Mouse (Mus musculus) MEL (cell line): ENCODE measurements around the gene Il11ra1. TPM values are rescaled to one million over a fixed set of nuclear protein-coding genes. Genes with fewer than 3 reads are reported as not detected.
"Not testable (repeated sequence)": the region's sequence is repeated elsewhere in the genome, so short reads cannot be mapped to it uniquely, and the experiment has no call there.

Source experiments
- DNase-seq: peaks from one replicate; pipeline ENCODE4 v3.0.0; 2011; ENCODE audit warnings: low read depth, low spot score
- H3K27ac ChIP-seq: 2 replicates; pipeline ENCODE4 v1.5.1; 2012; ENCODE audit warnings: low read depth, mild to moderate bottlenecking, control low read depth, low read length, moderate library complexity; ENCODE audit not compliant: control insufficient read depth
- H3K27me3 ChIP-seq, 2 experiments: fragments of 150-350 bp in 1 of 2; sonication (generic) in 1 of 2; 2 replicates each; pipeline ENCODE4 v1.6.1; 2012; ENCODE audit warnings: low read length in 2 of 2, mild to moderate bottlenecking in 2 of 2, improper control_type of control experiment in 1 of 2, moderate library complexity in 1 of 2; ENCODE audit not compliant: insufficient read depth in 2 of 2, control insufficient read depth in 1 of 2
- H3K36me3 ChIP-seq, 2 experiments: 2 replicates each; pipeline ENCODE4 v1.6.1; 2012 to 2014; ENCODE audit warnings: low read length in 2 of 2, improper control_type of control experiment in 1 of 2, inconsistent platforms in 1 of 2, mild to moderate bottlenecking in 1 of 2; ENCODE audit not compliant: insufficient read depth in 2 of 2, control insufficient read depth in 1 of 2
- H3K4me1 ChIP-seq, 2 experiments: fragments of 150-350 bp in 1 of 2; sonication (generic) in 1 of 2; 2 replicates each; pipeline ENCODE4 v1.6.1; 2012; ENCODE audit warnings: low read length in 2 of 2, improper control_type of control experiment in 1 of 2, mild to moderate bottlenecking in 1 of 2; ENCODE audit not compliant: insufficient read depth in 2 of 2, control insufficient read depth in 1 of 2
- H3K4me3 ChIP-seq, 2 experiments: fragments of 150-350 bp in 1 of 2; sonication (generic) in 1 of 2; 2 replicates each; pipeline ENCODE4 v1.5.1; 2012; ENCODE audit warnings: low read depth in 2 of 2, low read length in 2 of 2, mild to moderate bottlenecking in 2 of 2, moderate library complexity in 2 of 2, control low read depth in 1 of 2, improper control_type of control experiment in 1 of 2; ENCODE audit not compliant: control insufficient read depth in 1 of 2, insufficient read depth in 1 of 2
- H3K79me2 ChIP-seq: 2 replicates; pipeline ENCODE4 v1.6.1; 2012; ENCODE audit warnings: mild to moderate bottlenecking, low read length, moderate library complexity; ENCODE audit not compliant: control insufficient read depth, poor library complexity, insufficient read depth
- H3K9ac ChIP-seq: 2 replicates; pipeline ENCODE4 v1.6.1; 2012; ENCODE audit warnings: low read depth, mild to moderate bottlenecking, control low read depth, low read length, moderate library complexity; ENCODE audit not compliant: control insufficient read depth, poor library complexity, severe bottlenecking
- H3K9me3 ChIP-seq: fragments of 150-350 bp; sonication (generic); replicated peaks from 2 replicates; pipeline ENCODE4 v1.6.1; 2012; ENCODE audit warnings: mild to moderate bottlenecking, low read length, improper control_type of control experiment, moderate library complexity; ENCODE audit not compliant: insufficient read depth
- BHLHE40 ChIP-seq: IDR thresholded peaks from 2 replicates; pipeline ENCODE4 v1.6.1; 2012; ENCODE audit warnings: low read depth, mild to moderate bottlenecking, inconsistent platforms, low read length, improper control_type of control experiment, borderline replicate concordance
- CHD2 ChIP-seq: IDR thresholded peaks from 2 replicates; pipeline ENCODE4 v1.6.1; 2011; ENCODE audit warnings: low read length, improper control_type of control experiment
- CTCF ChIP-seq, 3 experiments: IDR thresholded peaks in 2 of 3; conservative IDR thresholded peaks in 1 of 3; 2 replicates each; pipeline ENCODE4 v1.5.1; 2011 to 2012; ENCODE audit warnings: low read length in 3 of 3, low read depth in 2 of 3, mild to moderate bottlenecking in 2 of 3, improper control_type of control experiment in 1 of 3, inconsistent platforms in 1 of 3, mixed read lengths in 1 of 3, moderate library complexity in 1 of 3; ENCODE audit not compliant: control insufficient read depth in 1 of 3, insufficient read depth in 1 of 3, poor library complexity in 1 of 3, severe bottlenecking in 1 of 3
- ELF1 ChIP-seq: IDR thresholded peaks from 2 replicates; pipeline ENCODE4 v1.6.1; 2014; ENCODE audit warnings: low read depth, mild to moderate bottlenecking, inconsistent platforms, low read length, improper control_type of control experiment, moderate library complexity
- EP300 ChIP-seq, 2 experiments: IDR thresholded peaks; 2 replicates each; pipeline ENCODE4 v1.6.1; 2011; ENCODE audit warnings: improper control_type of control experiment in 2 of 2, low read length in 2 of 2, low read depth in 1 of 2, mild to moderate bottlenecking in 1 of 2
- ETS1 ChIP-seq: IDR thresholded peaks from 2 replicates; pipeline ENCODE4 v1.6.1; 2012; ENCODE audit warnings: low read depth, mild to moderate bottlenecking, inconsistent platforms, low read length, improper control_type of control experiment, moderate library complexity
- GABPA ChIP-seq: IDR thresholded peaks from 2 replicates; pipeline ENCODE4 v1.6.1; 2012; ENCODE audit warnings: low read depth, mild to moderate bottlenecking, inconsistent platforms, low read length, improper control_type of control experiment, moderate library complexity
- POLR2A ChIP-seq, 2 experiments: IDR thresholded peaks; 2 replicates each; pipeline ENCODE4 v1.6.1; 2011 to 2012; ENCODE audit warnings: low read length in 2 of 2, mild to moderate bottlenecking in 2 of 2, control low read depth in 1 of 2, improper control_type of control experiment in 1 of 2, low read depth in 1 of 2, moderate library complexity in 1 of 2; ENCODE audit not compliant: control insufficient read depth in 1 of 2, insufficient read depth in 1 of 2, poor library complexity in 1 of 2
- POLR2AphosphoS5 ChIP-seq: IDR thresholded peaks from 2 replicates; pipeline ENCODE4 v1.6.1; 2012; ENCODE audit warnings: low read depth, borderline replicate concordance, mild to moderate bottlenecking, inconsistent platforms, low read length, moderate library complexity, mixed read lengths
- RAD21 ChIP-seq: IDR thresholded peaks from 2 replicates; pipeline ENCODE4 v1.6.1; 2011; ENCODE audit warnings: mild to moderate bottlenecking, low read depth, low read length, improper control_type of control experiment
- SMC3 ChIP-seq: IDR thresholded peaks from 2 replicates; pipeline ENCODE4 v1.6.1; 2011; ENCODE audit warnings: low read depth, low read length, improper control_type of control experiment
- TAL1 ChIP-seq: IDR thresholded peaks from 2 replicates; pipeline ENCODE4 v1.6.1; 2012; ENCODE audit warnings: mild to moderate bottlenecking, inconsistent platforms, low read length, moderate library complexity, mixed read lengths
- TBP ChIP-seq: IDR thresholded peaks from 2 replicates; pipeline ENCODE4 v1.8.0; 2011; ENCODE audit warnings: low read depth, low read length, improper control_type of control experiment
- TCF12 ChIP-seq: IDR thresholded peaks from 2 replicates; pipeline ENCODE4 v1.6.1; 2014; ENCODE audit warnings: low read depth, mild to moderate bottlenecking, inconsistent platforms, low read length, improper control_type of control experiment, moderate library complexity
- ZC3H11A ChIP-seq: IDR thresholded peaks from 2 replicates; pipeline ENCODE4 v1.6.1; 2012; ENCODE audit warnings: low read depth, mild to moderate bottlenecking, inconsistent platforms, low read length, improper control_type of control experiment
- ZKSCAN1 ChIP-seq: IDR thresholded peaks from 2 replicates; pipeline ENCODE4 v1.6.1; 2012; ENCODE audit warnings: low read depth, mild to moderate bottlenecking, inconsistent platforms, low read length, improper control_type of control experiment, moderate library complexity
- polyA plus RNA-seq, 2 experiments: library from polyadenylated mRNA; stranded (reverse) in 1 of 2; unstranded in 1 of 2; fragments of >175 nt in 1 of 2; fragments of >200 nt in 1 of 2; gene quantifications; 2 replicates each; pipeline versions ENCODE4 v1.2.1 to v1.2.4; 2012; ENCODE audit warnings: low replicate concordance in 2 of 2, low read depth in 1 of 2; ENCODE audit not compliant: insufficient read length in 2 of 2, insufficient read depth in 1 of 2, missing spikeins in 1 of 2
- total RNA-seq: library from RNA; depleted of rRNA; stranded (reverse); fragments of 300-350 nt; gene quantifications from 2 replicates; pipeline ENCODE4 v1.2.3, GENCODE M21; 2012; rRNA removed

Gene Il11ra1
- total RNA-seq: 42.9 and 66.7 TPM in 2 replicates
- polyA plus RNA-seq: 10 to 100 TPM in 1 of 2 experiments, not detected in 1; 44.4 TPM

GRCm38 (mm10) chr4:41699783-41700182 lies at the start of gene Il11ra1:
Gene Il11ra1 (plus strand): TSS chr4:41699989.
- not testable (repeated sequence) for H3K27me3 ChIP-seq, H3K4me3 ChIP-seq

GRCm38 (mm10) chr4:41653296-41653695 lies 46.5 kb upstream of the Il11ra1 start:
- H3K9me3 ChIP-seq: no peaks in the 10 kb centered on the region
- TF ChIP-seq GABPA: no peak
- TF ChIP-seq TBP: no peak
- TF ChIP-seq EP300 (IDR thresholded peaks at IDR 0.05; ENCODE audit: low read depth in 1 of 2, low read length in 2 of 2): no peak
- peak; percentile 44 for TF ChIP-seq ZC3H11A
- no peak for TF ChIP-seq ZKSCAN1
- TF ChIP-seq POLR2A (IDR thresholded peaks at IDR 0.05; ENCODE audit: control insufficient read depth in 1 of 2, insufficient read depth in 1 of 2, low read depth in 1 of 2, low read length in 2 of 2, poor library complexity in 1 of 2): no peak
- TF ChIP-seq RAD21: peak; percentile 52
- peak; percentile 80 for TF ChIP-seq SMC3
- no peak for TF ChIP-seq ETS1
- peak; percentile 69 to 83 (median 76) for TF ChIP-seq CTCF (IDR thresholded peaks at IDR 0.05 in 2 of 3, conservative IDR thresholded peaks at IDR 0.05 in 1 of 3; ENCODE audit: control insufficient read depth in 1 of 3, insufficient read depth in 1 of 3, low read depth in 2 of 3, low read length in 3 of 3, poor library complexity in 1 of 3, severe bottlenecking in 1 of 3)
- TF ChIP-seq TCF12: no peak
- no peak for TF ChIP-seq TAL1
- no peak for TF ChIP-seq ELF1
- TF ChIP-seq CHD2: no peak
- no peak for TF ChIP-seq POLR2AphosphoS5
- no peak for TF ChIP-seq BHLHE40
- TF ChIP-seq, all 39 proteins: peak for 4
- H3K36me3 ChIP-seq: no peaks in the 10 kb centered on the region
- H3K4me1 ChIP-seq: peaks cover 4 to 6% of the 10 kb centered on the region in 2 experiments; a peak in 2 of 4 replicates
- no peak overlapping the region for H3K9ac ChIP-seq
- H3K27ac ChIP-seq: no peak overlapping the region
- no peaks in the 10 kb centered on the region for H3K79me2 ChIP-seq
- H3K4me3 ChIP-seq: no peak overlapping the region
- peak; percentile 64 for DNase-seq
- H3K27me3 ChIP-seq: 0 out of 4 replicates have a peak, but pooled peaks cover 0 to 1% of the 10 kb centered on the region in 2 experiments

More at GRCm38 (mm10) chr4:41699783-41700182, at the start of gene Il11ra1:
- not testable (repeated sequence) for DNase-seq, H3K9ac ChIP-seq, H3K79me2 ChIP-seq, H3K4me1 ChIP-seq, H3K27ac ChIP-seq, H3K9me3 ChIP-seq, H3K36me3 ChIP-seq
